Mouse (Mus musculus): ENCODE measurements around the gene Rnf24. TPM values are rescaled to one million over a fixed set of nuclear protein-coding genes. Genes with fewer than 3 reads are reported as not detected.

Rnf24 gene
- total RNA-seq, 2 experiments from 2014 or later = 9.3 to 10.0 TPM

DNA sequence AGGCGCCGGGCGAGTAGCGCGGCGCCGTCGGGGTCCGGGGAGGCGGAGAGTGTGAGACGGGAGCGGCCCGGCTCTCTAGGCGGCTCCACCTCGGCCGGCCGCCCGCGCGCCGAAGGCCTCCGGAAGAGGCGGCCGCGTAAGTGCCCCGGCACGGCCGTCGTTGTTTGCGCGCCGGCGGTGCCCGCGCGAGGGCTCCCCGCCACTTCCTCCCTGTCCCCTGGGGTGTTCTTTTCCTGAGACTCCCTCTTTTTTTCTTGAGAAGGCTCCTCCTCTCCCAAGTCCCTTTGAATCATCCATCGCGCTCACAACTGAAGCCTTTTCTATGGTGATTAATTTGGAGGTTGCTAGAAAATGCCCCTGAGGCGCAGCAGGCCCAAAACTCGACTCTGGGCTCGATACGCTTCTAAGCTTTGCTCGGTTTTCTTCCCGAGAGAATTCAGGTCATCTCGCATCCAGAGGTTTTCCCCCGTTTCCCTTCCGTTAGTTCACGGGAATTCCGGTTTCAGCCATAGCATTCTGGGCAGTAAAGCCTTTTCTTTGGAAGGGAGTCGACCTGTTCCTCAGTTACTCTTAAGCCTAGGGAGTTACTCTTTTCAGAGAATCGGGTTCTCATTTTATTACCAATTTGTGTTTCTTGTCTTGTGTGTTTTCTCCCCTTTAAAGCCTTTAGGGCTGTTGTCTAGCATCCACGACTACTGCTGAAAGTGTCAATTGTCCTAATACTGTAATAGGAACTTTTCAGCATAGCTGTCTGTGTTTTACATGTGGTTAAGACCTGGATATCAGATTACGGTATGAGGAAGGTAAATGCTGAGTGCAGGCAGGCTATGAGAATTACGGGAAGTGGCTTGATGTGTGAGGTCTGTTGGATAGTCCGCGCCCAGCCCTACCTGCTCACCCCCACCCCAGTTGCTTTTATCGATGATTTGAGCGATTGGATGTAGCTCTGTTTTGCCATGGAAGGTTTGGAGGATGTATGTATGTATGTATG lies 89.7 kb downstream of the Rnf24 start:
- no peak for DNase-seq

DNA sequence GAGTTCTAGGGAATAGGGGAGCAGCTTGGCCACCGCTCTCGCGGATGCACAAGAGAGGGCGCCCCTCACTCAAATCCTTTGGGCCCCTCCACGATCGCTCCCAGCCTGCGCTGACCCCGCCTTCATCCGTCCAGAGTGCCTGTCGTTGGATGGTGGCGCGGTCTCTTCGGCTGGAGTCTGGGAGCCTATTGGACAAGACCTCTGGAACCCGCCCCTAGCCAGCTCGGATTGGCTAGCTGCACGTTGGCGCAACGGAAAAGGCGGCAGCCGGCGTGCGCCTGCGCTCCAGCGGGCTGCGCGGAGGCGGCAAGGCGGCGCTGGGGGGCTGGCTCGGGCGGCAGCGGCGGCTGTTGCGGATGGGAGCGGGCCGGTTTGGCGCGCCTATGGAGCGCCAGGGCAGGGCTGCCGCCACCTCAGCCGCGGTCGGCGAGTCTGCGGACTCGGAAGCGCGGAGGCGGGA lies 90.4 kb downstream of the Rnf24 start, which contains the start of gene Pank2:
TSS of gene Pank2 (plus strand) at position 283 of the 460 bp plus-strand sequence.
- peak; percentile 98 for DNase-seq

DNA sequence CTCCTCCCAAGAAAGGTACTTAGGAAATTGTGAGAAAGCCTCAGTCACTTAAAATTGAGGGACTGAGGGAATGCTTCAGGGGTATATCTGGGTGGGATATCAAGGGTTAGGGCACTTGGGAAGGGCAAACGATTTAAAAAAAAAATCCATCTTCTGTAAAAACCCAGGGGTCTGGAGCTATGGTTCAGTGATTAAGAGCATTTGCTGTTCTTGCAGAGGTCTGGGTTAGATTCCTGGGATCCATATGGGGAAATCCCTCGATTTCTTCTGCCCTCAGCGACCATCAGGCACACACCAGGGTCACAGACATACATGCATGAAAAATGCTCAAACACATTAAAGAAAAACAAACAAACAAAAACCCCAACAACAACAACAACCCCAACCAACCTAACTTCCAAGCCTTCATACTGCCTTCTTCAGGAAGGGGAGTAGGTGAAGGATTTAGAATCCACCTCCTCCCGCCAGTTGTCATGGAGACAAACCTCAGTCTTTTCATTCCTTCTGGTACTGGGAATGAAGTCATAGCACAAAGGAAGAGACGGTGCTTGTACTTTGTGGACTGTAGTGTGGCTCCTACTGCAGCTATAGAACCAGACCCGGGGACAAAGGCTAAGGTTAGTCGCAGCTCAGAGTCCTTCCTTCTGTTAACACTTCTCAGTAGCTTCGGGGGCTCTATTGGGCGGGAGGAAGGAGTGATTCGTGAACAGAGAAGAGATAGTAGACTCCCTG lies 91.0 kb downstream of the Rnf24 start:
- no peak for DNase-seq

DNA sequence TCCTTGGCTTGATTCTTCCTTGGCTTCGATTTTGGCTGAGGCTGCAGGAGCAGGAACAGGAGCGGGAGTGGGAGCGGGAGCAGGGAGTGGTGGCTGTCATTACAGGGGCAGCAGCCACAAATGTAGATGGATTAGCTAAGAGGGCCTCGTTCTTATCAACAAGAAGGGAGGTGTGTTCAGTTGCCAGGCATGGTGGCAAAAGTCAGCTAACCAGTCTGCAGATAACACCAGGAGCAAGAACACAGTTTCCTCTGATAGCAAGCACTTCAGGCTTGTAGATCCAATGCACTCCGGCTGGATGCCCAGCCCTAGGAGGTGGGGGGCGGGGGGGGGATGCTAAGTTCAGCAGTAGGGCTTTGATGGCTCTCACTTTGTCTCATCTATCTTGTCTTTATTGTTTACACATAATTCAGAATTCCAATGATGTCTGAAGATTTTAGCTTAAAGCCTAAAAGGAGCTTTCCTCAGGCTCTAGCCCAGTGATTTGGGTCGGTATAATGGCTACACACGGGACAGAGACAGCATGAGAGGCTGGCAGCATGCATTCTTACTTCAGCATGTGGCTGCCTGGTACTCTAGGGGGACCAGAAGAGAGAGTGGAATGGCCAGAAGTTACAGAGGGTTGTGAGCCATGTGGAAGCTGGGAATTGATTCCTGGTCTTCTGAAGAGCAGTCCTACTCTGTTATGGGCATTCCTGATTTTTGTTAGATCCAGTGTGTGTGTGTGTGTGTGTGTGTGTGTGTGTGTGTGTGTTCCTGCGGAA lies 92.0 kb downstream of the Rnf24 start:
- no peak for DNase-seq

DNA sequence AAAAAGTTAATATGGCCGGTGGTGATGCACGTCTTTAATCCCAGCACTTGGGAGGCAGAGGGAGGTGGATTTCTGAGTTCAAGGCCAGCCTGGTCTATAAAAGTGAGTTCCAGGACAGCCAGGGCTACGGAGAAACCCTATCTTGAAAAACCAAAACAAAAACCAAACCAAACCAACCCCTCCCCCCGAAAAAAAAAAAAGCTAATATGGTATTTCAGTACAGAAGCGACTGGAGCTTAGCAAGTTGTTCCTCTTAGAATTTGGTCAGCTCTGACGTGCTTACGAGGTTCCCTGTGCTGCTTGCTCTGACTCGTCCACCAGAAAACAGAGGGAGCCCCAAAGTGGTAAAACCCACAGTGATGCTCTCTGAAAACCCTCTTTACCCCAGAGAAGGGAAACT lies 94.0 kb downstream of the Rnf24 start:
- no peak for DNase-seq

DNA sequence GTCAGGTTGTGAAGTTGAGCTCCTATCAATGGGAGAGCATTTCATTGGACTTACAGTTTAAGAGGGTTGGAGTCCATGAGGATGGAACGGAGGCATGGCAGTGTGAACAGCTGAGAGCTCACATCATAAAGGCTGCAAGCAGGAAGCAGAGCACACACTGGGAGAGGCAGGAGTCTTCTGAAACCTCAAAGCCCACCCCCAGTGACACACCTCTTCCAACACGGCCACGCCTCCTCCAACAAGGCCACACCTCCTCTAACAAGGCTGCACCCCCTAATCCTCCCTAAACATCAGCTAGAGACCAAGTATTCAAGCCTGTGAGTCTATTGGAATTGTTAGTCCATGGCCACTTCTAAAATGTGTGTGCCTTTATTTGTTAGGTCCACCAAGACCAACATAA lies 97.0 kb downstream of the Rnf24 start:
- no peak for DNase-seq

DNA sequence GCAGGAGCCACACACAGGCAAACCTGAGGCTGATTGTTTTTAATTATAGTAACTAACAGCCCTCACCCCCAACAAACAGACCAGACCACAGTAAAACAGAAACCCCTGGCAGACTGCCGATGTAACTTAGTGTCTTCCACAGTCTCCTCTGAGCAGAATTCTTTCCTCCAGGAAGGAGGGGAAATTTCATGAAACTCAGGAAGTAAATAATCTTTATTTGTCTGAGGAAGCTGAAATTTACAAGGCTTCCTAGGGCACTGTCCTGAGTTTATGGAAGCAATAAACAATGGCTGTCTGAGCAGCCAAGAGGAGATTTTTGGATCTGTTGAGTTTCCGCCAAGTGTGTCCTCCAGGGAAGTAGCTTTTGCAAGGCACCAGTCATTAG lies 98.4 kb downstream of the Rnf24 start:
- DNase-seq = peak; percentile 59

DNA sequence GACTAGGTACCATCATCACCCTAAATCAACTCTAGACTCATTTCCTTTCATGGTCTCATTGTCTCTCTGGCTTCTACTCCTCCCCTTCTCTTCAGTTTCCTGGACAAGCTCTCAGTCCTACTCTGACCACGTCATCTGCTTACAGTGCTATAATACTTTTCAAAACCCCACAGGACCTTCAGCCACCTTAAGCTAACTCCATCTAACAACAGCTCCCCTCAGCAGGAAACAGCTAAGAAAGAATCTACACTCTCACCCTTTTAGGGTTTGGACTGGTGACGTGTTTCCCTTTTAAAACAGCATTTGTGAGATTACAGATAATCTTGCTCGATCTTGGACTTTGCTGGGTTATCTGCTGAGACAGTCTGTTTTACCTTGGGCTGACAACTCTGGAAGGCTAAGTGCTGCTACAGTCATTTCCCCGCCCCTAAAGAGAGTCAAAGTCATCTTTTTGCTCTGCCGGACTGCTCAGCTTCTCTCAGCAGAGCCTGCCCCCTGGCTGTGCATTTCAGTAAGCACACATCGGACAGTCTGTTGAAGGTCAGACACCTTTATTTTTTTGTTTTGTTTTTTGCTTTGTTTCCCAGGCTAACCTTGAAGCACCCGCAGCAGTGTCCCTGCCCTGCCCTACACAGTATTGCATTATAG lies 98.9 kb downstream of the Rnf24 start:
- peak; percentile 80 for DNase-seq

Small RNAs within 50 kb of the gene (microRNA-seq; reads per million reads assigned to microRNA genes)
- gene Mir103-2 = 59.1 reads per million, percentile 37 among the genes with 10 or more reads in this experiment

Other genes starting within 250 kb of the Rnf24 start
- gene Hspa12b, start 225.6 kb downstream of the Rnf24 start, total RNA-seq (2021) = 10 to 100 TPM; 23.5 to 27.5 TPM
- gene Gm11037, start 219.4 kb downstream of the Rnf24 start, total RNA-seq (2021) = not detected
- 10 to 100 TPM; 82.0 to 96.4 TPM for gene 1700037H04Rik, start 192.8 kb downstream of the Rnf24 start, total RNA-seq (2021)
- 10 to 100 TPM; 76.2 to 86.6 TPM for gene Cenpb, start 172.8 kb downstream of the Rnf24 start, total RNA-seq (2021)
- 10 to 100 TPM; 13.6 to 22.4 TPM for gene Cdc25b, start 165.9 kb downstream of the Rnf24 start, total RNA-seq (2021)
- 10 to 100 TPM in 1 of 2 experiments, 1 to 10 TPM in 1; 7.4 to 10.5 TPM for gene Spef1, start 165.6 kb downstream of the Rnf24 start, total RNA-seq (2021)
- 10 to 100 TPM; 16.9 to 25.8 TPM for gene Ap5s1, start 145.8 kb downstream of the Rnf24 start, total RNA-seq (2021)
- gene Mavs, start 118.8 kb downstream of the Rnf24 start, total RNA-seq (2021) = 10 to 100 TPM; 36.2 to 46.4 TPM
- gene Pank2, start 90.4 kb downstream of the Rnf24 start, total RNA-seq (2021) = 10 to 100 TPM; 52.7 to 57.7 TPM
- 10 to 100 TPM; 20.1 to 21.0 TPM for gene Smox, start 138.6 kb upstream of the Rnf24 start, total RNA-seq (2021)
- gene Adra1d, start 209.4 kb upstream of the Rnf24 start, total RNA-seq (2021) = 10 to 100 TPM; 12.0 to 17.7 TPM

All from adrenal gland, postnatal 10 days (tissue).